7 mouse cellular contexts compared by ENCODE assay signal in genomic region chr6:48860130-48860815, GRCm38 (mm10). TPM values are rescaled to one million over a fixed set of nuclear protein-coding genes. Genes with fewer than 3 reads are reported as not detected.
DNase-seq lines count a peak whose midpoint lies in the region; ATAC-seq and TF ChIP-seq lines count a peak whose summit lies in the region.

No protein-coding gene starts in this region.

- peak; percentile 67 for TF ChIP-seq CTCF in bone marrow, adult 2 months (IDR thresholded peaks at IDR 0.05; ENCODE audit: control insufficient read depth, insufficient read depth, low read length)

- no peaks in the 10 kb centered on the region for H3K9me3 ChIP-seq in intestine, embryonic 16.5 days (ENCODE audit: control insufficient read depth, low read length)
- H3K9me3 ChIP-seq in limb, embryonic 12.5 days = no peaks in the 10 kb centered on the region
- H3K9me3 ChIP-seq in midbrain, embryonic 12.5 days = no peaks in the 10 kb centered on the region
- no peaks in the 10 kb centered on the region for H3K9me3 ChIP-seq in stomach, embryonic 14.5 days (ENCODE audit: control insufficient read depth, low read depth, low read length)

- no peaks in the 10 kb centered on the region; the same call in 1 of the 2 replicates for H3K4me1 ChIP-seq in bone marrow, adult 2 months (ENCODE audit: control insufficient read depth, insufficient read depth, low read length)
- peaks cover 24% of the 10 kb centered on the region for H3K4me1 ChIP-seq in intestine, embryonic 16.5 days (ENCODE audit: control insufficient read depth, insufficient read depth, low read length)
- H3K4me1 ChIP-seq in limb, embryonic 12.5 days (replicated peaks) = peaks cover 13% of the 10 kb centered on the region
- 0 out of 2 replicates have a peak, but pooled peaks cover 1% of the 10 kb centered on the region for H3K4me1 ChIP-seq in midbrain, embryonic 12.5 days
- H3K4me1 ChIP-seq in stomach, embryonic 14.5 days (ENCODE audit: control insufficient read depth, insufficient read depth, low read length) = 0 out of 2 replicates have a peak, but pooled peaks cover 5% of the 10 kb centered on the region

- peak; percentile 60 for ATAC-seq in intestine, embryonic 16.5 days
- ATAC-seq in limb, embryonic 12.5 days (ENCODE audit: insufficient number of reproducible peaks, insufficient read depth, low FRiP score, low TSS enrichment, low read depth) = no peak
- ATAC-seq in midbrain, embryonic 12.5 days (ENCODE audit: low FRiP score, low read depth) = peak; percentile 41; the same call in 1 of the 2 replicates
- peak; percentile 61; the same call in 1 of the 2 replicates for ATAC-seq in stomach, embryonic 14.5 days (ENCODE audit: insufficient number of reproducible peaks, insufficient read depth, low FRiP score, low read depth)

- H3K36me3 ChIP-seq in intestine, embryonic 16.5 days (ENCODE audit: control insufficient read depth, insufficient read depth, low read length) = no peaks in the 10 kb centered on the region
- H3K36me3 ChIP-seq in limb, embryonic 12.5 days = no peaks in the 10 kb centered on the region
- no peaks in the 10 kb centered on the region for H3K36me3 ChIP-seq in midbrain, embryonic 12.5 days
- no peaks in the 10 kb centered on the region for H3K36me3 ChIP-seq in stomach, embryonic 14.5 days (ENCODE audit: control insufficient read depth, insufficient read depth, low read length)

- peak overlapping the region; percentile 53 for H3K4me2 ChIP-seq in intestine, embryonic 16.5 days (ENCODE audit: low read depth, low read length)
- peak overlapping the region; percentile 51 for H3K4me2 ChIP-seq in limb, embryonic 12.5 days
- peak overlapping the region; percentile 46 for H3K4me2 ChIP-seq in midbrain, embryonic 12.5 days (replicated peaks)
- H3K4me2 ChIP-seq in stomach, embryonic 14.5 days (replicated peaks; ENCODE audit: low read depth, low read length) = peak overlapping the region; percentile 37

- WGBS in bone marrow, adult 2 months = 9% methylated on average over 23 of the region's 23 CpGs
- WGBS in intestine, embryonic 16.5 days = 15% methylated on average over 23 of the region's 23 CpGs
- WGBS in limb, embryonic 12.5 days = 14% methylated on average over 23 of the region's 23 CpGs
- WGBS in midbrain, embryonic 12.5 days = 11% methylated on average over 18 of the region's 23 CpGs
- 15% methylated on average over 23 of the region's 23 CpGs for WGBS in stomach, embryonic 14.5 days

- peak overlapping the region; percentile 56 for H3K9ac ChIP-seq in intestine, embryonic 16.5 days (ENCODE audit: low read depth, low read length)
- no peak overlapping the region for H3K9ac ChIP-seq in limb, embryonic 12.5 days (replicated peaks)
- no peak overlapping the region for H3K9ac ChIP-seq in midbrain, embryonic 12.5 days (replicated peaks)
- H3K9ac ChIP-seq in stomach, embryonic 14.5 days (replicated peaks; ENCODE audit: low read depth, low read length) = no peak overlapping the region

- no peak overlapping the region for H3K4me3 ChIP-seq in bone marrow, adult 2 months (replicated peaks; ENCODE audit: control insufficient read depth, low read depth, low read length)
- H3K4me3 ChIP-seq in intestine, embryonic 16.5 days (ENCODE audit: low read length) = peak overlapping the region; percentile 39
- peak overlapping the region; percentile 28 for H3K4me3 ChIP-seq in limb, embryonic 12.5 days (replicated peaks)
- H3K4me3 ChIP-seq in midbrain, embryonic 12.5 days = peak overlapping the region; percentile 20; the same call in 1 of the 2 replicates
- peak overlapping the region; percentile 16; the same call in 1 of the 2 replicates for H3K4me3 ChIP-seq in stomach, embryonic 14.5 days (ENCODE audit: low read depth, low read length)

- H3K27ac ChIP-seq in bone marrow, adult 2 months (ENCODE audit: control insufficient read depth, insufficient read depth, low read depth, low read length, poor library complexity) = no peak overlapping the region
- H3K27ac ChIP-seq in intestine, embryonic 16.5 days (ENCODE audit: low read length) = no peak overlapping the region
- H3K27ac ChIP-seq in limb, embryonic 12.5 days = no peak overlapping the region
- no peak overlapping the region for H3K27ac ChIP-seq in midbrain, embryonic 12.5 days (replicated peaks)
- no peak overlapping the region for H3K27ac ChIP-seq in stomach, embryonic 14.5 days (ENCODE audit: low read length)

- no peak for TF ChIP-seq POLR2A in bone marrow, adult 2 months (IDR thresholded peaks at IDR 0.05; ENCODE audit: borderline replicate concordance, control insufficient read depth, low read depth, low read length)

- DNase-seq in NIH3T3 (ENCODE audit: low read depth) = peak; percentile 15
- DNase-seq in frontal cortex, postnatal 14 days (ENCODE audit: low spot score in 2 of 2) = peak; percentile 23 to 48

- H3K27me3 ChIP-seq in intestine, embryonic 16.5 days (replicated peaks; ENCODE audit: control insufficient read depth, insufficient read depth, low read length) = no peaks in the 10 kb centered on the region
- no peaks in the 10 kb centered on the region for H3K27me3 ChIP-seq in limb, embryonic 12.5 days
- no peaks in the 10 kb centered on the region; the same call in 1 of the 2 replicates for H3K27me3 ChIP-seq in midbrain, embryonic 12.5 days
- H3K27me3 ChIP-seq in stomach, embryonic 14.5 days (ENCODE audit: control insufficient read depth, insufficient read depth, low read length) = no peaks in the 10 kb centered on the region

RNA-seq across cellular contexts. Expression of gene Aoc1, which starts 12.4 kb away (rescaled TPM):
- polyA plus RNA-seq in bone marrow, adult 2 months (2011; ENCODE audit: insufficient read depth, insufficient read length, low replicate concordance, missing spikeins) = not detected in 2 replicates
- polyA plus RNA-seq in intestine, embryonic 16.5 days (2015; fragmentation: Nextera tagmentation; extraction: Ambion mirVana) = 51.9 and 71.5 TPM in 2 replicates
- not detected in 2 replicates for polyA plus RNA-seq in limb, embryonic 12.5 days (2016; fragmentation: Nextera tagmentation; extraction: Ambion mirVana)
- polyA plus RNA-seq in midbrain, embryonic 12.5 days (2016; fragmentation: Nextera tagmentation; extraction: Ambion mirVana) = not detected in 2 replicates
- polyA plus RNA-seq in stomach, embryonic 14.5 days (2014; fragmentation: Nextera tagmentation; extraction: Ambion mirVana) = 0.18 TPM in 1 of 2 replicates, not detected in the other

RNA-seq across cellular contexts. Expression of gene Tmem176b, which starts 19.0 kb away (rescaled TPM):
- polyA plus RNA-seq in bone marrow, adult 2 months (2011; ENCODE audit: insufficient read depth, insufficient read length, low replicate concordance, missing spikeins) = 17.2 and 26.5 TPM in 2 replicates
- 403 and 414 TPM in 2 replicates for polyA plus RNA-seq in intestine, embryonic 16.5 days (2015; fragmentation: Nextera tagmentation; extraction: Ambion mirVana)
- polyA plus RNA-seq in limb, embryonic 12.5 days (2016; fragmentation: Nextera tagmentation; extraction: Ambion mirVana) = 120 and 128 TPM in 2 replicates
- polyA plus RNA-seq in midbrain, embryonic 12.5 days (2016; fragmentation: Nextera tagmentation; extraction: Ambion mirVana) = 64.5 and 86.7 TPM in 2 replicates
- 324 and 329 TPM in 2 replicates for polyA plus RNA-seq in stomach, embryonic 14.5 days (2014; fragmentation: Nextera tagmentation; extraction: Ambion mirVana)

RNA-seq across cellular contexts. Expression of gene Tmem176a, which starts 19.6 kb away (rescaled TPM):
- 17.9 and 24.6 TPM in 2 replicates for polyA plus RNA-seq in bone marrow, adult 2 months (2011; ENCODE audit: insufficient read depth, insufficient read length, low replicate concordance, missing spikeins)
- polyA plus RNA-seq in intestine, embryonic 16.5 days (2015; fragmentation: Nextera tagmentation; extraction: Ambion mirVana) = 183 TPM in 2 replicates
- polyA plus RNA-seq in limb, embryonic 12.5 days (2016; fragmentation: Nextera tagmentation; extraction: Ambion mirVana) = 37.4 and 38.9 TPM in 2 replicates
- 18.5 and 18.6 TPM in 2 replicates for polyA plus RNA-seq in midbrain, embryonic 12.5 days (2016; fragmentation: Nextera tagmentation; extraction: Ambion mirVana)
- polyA plus RNA-seq in stomach, embryonic 14.5 days (2014; fragmentation: Nextera tagmentation; extraction: Ambion mirVana) = 179 and 184 TPM in 2 replicates

Comparison
In these comparisons a context has a peak if more than half of its experiments do, and no peak if none do; other contexts are left out.
1. RNA of gene Aoc1, which starts 12.4 kb away (polyA plus RNA-seq): 51.9 to 71.5 TPM in intestine, embryonic 16.5 days; not detected in bone marrow, adult 2 months, not detected in limb, embryonic 12.5 days, not detected in midbrain, embryonic 12.5 days and 0.18 TPM in stomach, embryonic 14.5 days; every median in the first group is over 10 times any median in the second.
2. Peak in every context shown above with its lines, with median percentiles within 50 percentile points of each other: H3K4me2 ChIP-seq.